In genomic region chr10:21341706-21342105, GRCm38 (mm10) we compare ENCODE assay signal across 28 mouse cellular contexts. TPM values are rescaled to one million over a fixed set of nuclear protein-coding genes. Genes with fewer than 3 reads are reported as not detected.
DNase-seq lines count a peak whose midpoint lies in the region; ATAC-seq and TF ChIP-seq lines count a peak whose summit lies in the region.
"Had no signal": no experiment of that assay in that cellular context is flagged by ENCODE, and none has a peak within 500 bp of the region (broad histone marks: within the 10 kb centered on the region; RNA-seq: fewer than 3 reads in every experiment).

No protein-coding gene starts in this region.

- peaks cover 9% of the 10 kb centered on the region for H3K4me1 ChIP-seq in forebrain, embryonic 13.5 days
- H3K4me1 ChIP-seq in forebrain, embryonic 15.5 days: no peaks in the 10 kb centered on the region
- H3K4me1 ChIP-seq in hindbrain, postnatal 0 days (ENCODE audit: insufficient read depth, low read length): no peaks in the 10 kb centered on the region
- H3K4me1 ChIP-seq in hindbrain, embryonic 12.5 days: no peaks in the 10 kb centered on the region
- H3K4me1 ChIP-seq: embryonic facial prominence, embryonic 12.5 days; embryonic facial prominence, embryonic 15.5 days; hindbrain, embryonic 13.5 days had no signal

- H3K4me2 ChIP-seq in forebrain, embryonic 13.5 days: no peak overlapping the region
- H3K4me2 ChIP-seq in forebrain, embryonic 15.5 days (replicated peaks): no peak overlapping the region
- no peak overlapping the region for H3K4me2 ChIP-seq in hindbrain, postnatal 0 days (ENCODE audit: low read depth, low read length)
- H3K4me2 ChIP-seq in hindbrain, embryonic 12.5 days (replicated peaks): no peak overlapping the region
- H3K4me2 ChIP-seq: embryonic facial prominence, embryonic 12.5 days; embryonic facial prominence, embryonic 15.5 days; heart, embryonic 11.5 days; hindbrain, embryonic 13.5 days had no signal

- DNase-seq in hindbrain, postnatal 0 days (ENCODE audit: low spot score): no peak
- DNase-seq in R1 (ENCODE audit: low read depth, low spot score): peak; percentile 43
- DNase-seq in cerebellum, adult 18-20 months: no peak
- no peak for DNase-seq in layer of hippocampus, adult 8-10 months (ENCODE audit: low spot score in 2 of 2)
- DNase-seq: adrenal gland, postnatal 10 days; adrenal gland, postnatal 36 days; cerebellum, adult 2 months; cerebellum, adult 9-11 months; cerebellum, postnatal 25 days; gastrocnemius, postnatal 25 days had no signal

- ATAC-seq in forebrain, embryonic 13.5 days: 0 out of 2 replicates have a peak, but pooled peaks have one; percentile 30
- ATAC-seq in forebrain, embryonic 15.5 days (replicated peaks): no peak
- peak; percentile 43; the same call in 1 of the 2 replicates for ATAC-seq in hindbrain, postnatal 0 days
- ATAC-seq in hindbrain, embryonic 12.5 days (ENCODE audit: low FRiP score): no peak
- ATAC-seq: forebrain, embryonic 16.5 days; hindbrain, embryonic 16.5 days; inflammation-experienced regulatory T-cells, adult 6 months; intestine, embryonic 16.5 days had no signal

- H3K36me3 ChIP-seq in forebrain, embryonic 13.5 days (ENCODE audit: poor library complexity, severe bottlenecking): peaks cover 50% of the 10 kb centered on the region
- H3K36me3 ChIP-seq in forebrain, embryonic 15.5 days: peaks cover 54% of the 10 kb centered on the region
- peaks cover 31% of the 10 kb centered on the region for H3K36me3 ChIP-seq in hindbrain, postnatal 0 days (ENCODE audit: insufficient read depth, low read length)
- peaks cover 45% of the 10 kb centered on the region for H3K36me3 ChIP-seq in hindbrain, embryonic 12.5 days

- peaks cover 5% of the 10 kb centered on the region; the same call in 1 of the 2 replicates for H3K9me3 ChIP-seq in forebrain, embryonic 13.5 days (replicated peaks)
- peaks cover 5% of the 10 kb centered on the region; the same call in 1 of the 2 replicates for H3K9me3 ChIP-seq in forebrain, embryonic 15.5 days
- no peaks in the 10 kb centered on the region for H3K9me3 ChIP-seq in hindbrain, postnatal 0 days (ENCODE audit: low read length)
- H3K9me3 ChIP-seq in hindbrain, embryonic 12.5 days (replicated peaks): no peaks in the 10 kb centered on the region; the same call in 1 of the 2 replicates
- H3K9me3 ChIP-seq: embryonic facial prominence, embryonic 15.5 days; hindbrain, embryonic 13.5 days had no signal

- no peak overlapping the region for H3K27ac ChIP-seq in forebrain, embryonic 13.5 days
- H3K27ac ChIP-seq in forebrain, embryonic 15.5 days (replicated peaks): no peak overlapping the region
- H3K27ac ChIP-seq in hindbrain, postnatal 0 days: no peak overlapping the region
- H3K27ac ChIP-seq in hindbrain, embryonic 12.5 days: no peak overlapping the region
- H3K27ac ChIP-seq: embryonic facial prominence, embryonic 12.5 days; embryonic facial prominence, embryonic 15.5 days; hindbrain, embryonic 13.5 days had no signal

- no peak overlapping the region for H3K9ac ChIP-seq in forebrain, embryonic 13.5 days
- H3K9ac ChIP-seq in forebrain, embryonic 15.5 days (replicated peaks): no peak overlapping the region
- no peak overlapping the region for H3K9ac ChIP-seq in hindbrain, postnatal 0 days (replicated peaks; ENCODE audit: low read length)
- H3K9ac ChIP-seq in hindbrain, embryonic 12.5 days: no peak overlapping the region
- H3K9ac ChIP-seq: embryonic facial prominence, embryonic 12.5 days; embryonic facial prominence, embryonic 15.5 days; hindbrain, embryonic 13.5 days had no signal

- H3K4me3 ChIP-seq in forebrain, embryonic 13.5 days: no peak overlapping the region
- H3K4me3 ChIP-seq in forebrain, embryonic 15.5 days: no peak overlapping the region
- no peak overlapping the region for H3K4me3 ChIP-seq in hindbrain, postnatal 0 days (ENCODE audit: low read length)
- no peak overlapping the region for H3K4me3 ChIP-seq in hindbrain, embryonic 12.5 days
- H3K4me3 ChIP-seq: embryonic facial prominence, embryonic 12.5 days; embryonic facial prominence, embryonic 15.5 days; hindbrain, embryonic 13.5 days had no signal

- WGBS in forebrain, embryonic 13.5 days: 76% methylated on average over 14 of the region's 14 CpGs
- 81% methylated on average over 14 of the region's 14 CpGs for WGBS in forebrain, embryonic 15.5 days
- WGBS in hindbrain, postnatal 0 days: 78% methylated on average over 14 of the region's 14 CpGs
- WGBS in hindbrain, embryonic 12.5 days: 78% methylated on average over 14 of the region's 14 CpGs

- TF ChIP-seq CTCF in hindbrain, postnatal 0 days (IDR thresholded peaks at IDR 0.05; ENCODE audit: low read depth): no peak

- H3K27me3 ChIP-seq in forebrain, embryonic 13.5 days: no peaks in the 10 kb centered on the region
- H3K27me3 ChIP-seq in forebrain, embryonic 15.5 days: no peaks in the 10 kb centered on the region
- H3K27me3 ChIP-seq in hindbrain, postnatal 0 days (ENCODE audit: insufficient read depth, low read length): no peaks in the 10 kb centered on the region
- H3K27me3 ChIP-seq in hindbrain, embryonic 12.5 days: no peaks in the 10 kb centered on the region
- H3K27me3 ChIP-seq: embryonic facial prominence, embryonic 12.5 days; embryonic facial prominence, embryonic 15.5 days; hindbrain, embryonic 13.5 days had no signal

RNA-seq across cellular contexts. Expression of gene Aldh8a1, which starts 35.4 kb away (rescaled TPM):
- polyA plus RNA-seq in forebrain, embryonic 13.5 days (2015; fragmentation: Nextera tagmentation; extraction: Ambion mirVana): 0.06 and 0.08 TPM in 2 replicates
- polyA plus RNA-seq in forebrain, embryonic 15.5 days (2015; fragmentation: Nextera tagmentation; extraction: Ambion mirVana): 0.13 TPM in 1 of 2 replicates, not detected in the other
- not detected in 2 replicates for total RNA-seq in hindbrain, postnatal 0 days (2014; rRNA removed)
- polyA plus RNA-seq in hindbrain, postnatal 0 days (2015; fragmentation: Nextera tagmentation; extraction: Ambion mirVana): not detected in 2 replicates
- polyA plus RNA-seq in hindbrain, embryonic 12.5 days (2016; fragmentation: Nextera tagmentation; extraction: Ambion mirVana): 0.12 TPM in 1 of 2 replicates, not detected in the other
- under 1 TPM in 2 of 4 experiments, not detected in 2; 0.37 to 0.87 TPM for total RNA-seq in layer of hippocampus, adult 8-10 months (2022)
- total RNA-seq: adrenal gland, postnatal 36 days; common myeloid progenitor, adult 5-6 weeks; gastrocnemius, postnatal 25 days; heart, adult 8-10 months; heart, postnatal 25 days; hematopoietic stem cell, adult 5-6 weeks had no signal
- polyA plus RNA-seq: embryonic facial prominence, embryonic 15.5 days; forebrain, embryonic 11.5 days; forebrain, embryonic 16.5 days; heart, embryonic 14.5 days; heart, postnatal 0 days; hindbrain, embryonic 13.5 days; inflammation-experienced regulatory T-cells, adult 6 months had no signal

RNA-seq across cellular contexts. Expression of gene Hbs1l, which starts 45.9 kb away (rescaled TPM):
- 108 and 120 TPM in 2 replicates for polyA plus RNA-seq in forebrain, embryonic 13.5 days (2015; fragmentation: Nextera tagmentation; extraction: Ambion mirVana)
- polyA plus RNA-seq in forebrain, embryonic 15.5 days (2015; fragmentation: Nextera tagmentation; extraction: Ambion mirVana): 116 and 120 TPM in 2 replicates
- 61.3 and 62.2 TPM in 2 replicates for total RNA-seq in hindbrain, postnatal 0 days (2014; rRNA removed)
- 78.3 and 78.9 TPM in 2 replicates for polyA plus RNA-seq in hindbrain, postnatal 0 days (2015; fragmentation: Nextera tagmentation; extraction: Ambion mirVana)
- 114 and 115 TPM in 2 replicates for polyA plus RNA-seq in hindbrain, embryonic 12.5 days (2016; fragmentation: Nextera tagmentation; extraction: Ambion mirVana)
- total RNA-seq in layer of hippocampus, adult 8-10 months (2022): 10 to 100 TPM; 53.7 to 72.2 (median 64.1) TPM

Comparison
In these comparisons a context has a peak if more than half of its experiments do, and no peak if none do; other contexts are left out.
1. ATAC-seq: peak in forebrain, embryonic 13.5 days (single experiment) and hindbrain, postnatal 0 days (single experiment); none in forebrain, embryonic 15.5 days (single experiment) and hindbrain, embryonic 12.5 days (single experiment).